Mouse (Mus musculus): Measurements from ENCODE around the gene Saa1.
A peak's percentile ranks its signal among the peaks of the same experiment; 100 is the strongest.

Gene Saa1

GRCm38 (mm10) chr7:46716897-46717296 lies 25.9 kb downstream of the Saa1 start:
- DNase-seq, result peak; percentile 24 to 45

GRCm38 (mm10) chr7:46715600-46715999 lies 27.2 kb downstream of the Saa1 start, which contains the start of gene Saa3:
TSS of gene Saa3 (minus strand) at chr7:46715700.
- DNase-seq, result no peak

GRCm38 (mm10) chr7:46714518-46714917 lies 28.3 kb downstream of the Saa1 start:
- peak; percentile 27 to 56 for DNase-seq

GRCm38 (mm10) chr7:46712250-46712649 lies 30.5 kb downstream of the Saa1 start:
- no peak for DNase-seq

- DNase-seq, result peak; percentile 63 to 79
Observed at GRCm38 (mm10) chr7:46710390-46710844, 32.4 kb downstream of the Saa1 start, which contains the start of gene Saal1. TSS of gene Saal1 (minus strand) at chr7:46710680.

GRCm38 (mm10) chr7:46700521-46701025 lies 42.2 kb downstream of the Saa1 start:
- no peak for DNase-seq

GRCm38 (mm10) chr7:46696754-46697153 lies 46.0 kb downstream of the Saa1 start:
- DNase-seq, result no peak
